Comparison of ENCODE assay signal across 9 mouse cellular contexts in the genomic region with DNA sequence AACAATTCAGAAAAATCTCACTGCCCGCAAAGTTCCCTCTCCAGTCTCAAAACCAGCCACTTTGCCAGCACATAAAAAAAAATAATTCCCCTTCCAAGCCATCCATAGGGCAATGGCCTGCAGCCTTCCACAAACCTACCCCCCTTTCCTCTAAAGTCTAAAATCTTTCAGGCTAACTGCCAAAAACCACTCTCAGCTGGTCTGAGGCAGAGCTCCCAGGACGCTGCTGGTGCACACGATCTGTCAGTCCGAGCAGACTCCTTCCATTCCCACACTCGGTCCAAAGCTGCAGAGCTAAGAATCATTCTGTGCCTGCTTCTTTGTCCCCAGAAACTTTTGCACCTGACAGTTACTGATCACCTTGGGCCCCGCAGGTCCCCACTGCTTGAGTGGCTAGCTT. TPM values are rescaled to one million over a fixed set of nuclear protein-coding genes. Genes with fewer than 3 reads are reported as not detected.
DNase-seq lines count a peak whose midpoint lies in the region; ATAC-seq and TF ChIP-seq lines count a peak whose summit lies in the region.
"Had no signal": no experiment of that assay in that cellular context is flagged by ENCODE, and none has a peak within 500 bp of the region (broad histone marks: within the 10 kb centered on the region; RNA-seq: fewer than 3 reads in every experiment).

No protein-coding gene starts in this region.

- H3K4me1 ChIP-seq in MEL (ENCODE audit: control insufficient read depth in 1 of 2, insufficient read depth in 2 of 2, low read length in 2 of 2): peaks cover 3 to 4% of the 10 kb centered on the region in 2 experiments; a peak in 1 of 4 replicates
- H3K4me1 ChIP-seq in heart, embryonic 15.5 days (replicated peaks): peaks cover 13% of the 10 kb centered on the region
- H3K4me1 ChIP-seq: liver, embryonic 15.5 days had no signal

- no peak overlapping the region for H3K9ac ChIP-seq in MEL (ENCODE audit: control insufficient read depth, low read depth, low read length, poor library complexity, severe bottlenecking)
- no peak overlapping the region for H3K9ac ChIP-seq in heart, embryonic 15.5 days
- H3K9ac ChIP-seq: liver, embryonic 15.5 days had no signal

- TF ChIP-seq POLR2A in MEL (IDR thresholded peaks at IDR 0.05; ENCODE audit: control insufficient read depth in 1 of 2, insufficient read depth in 1 of 2, low read depth in 1 of 2, low read length in 2 of 2, poor library complexity in 1 of 2): no peak

- peaks cover 2 to 3% of the 10 kb centered on the region in 2 experiments; a peak in 2 of 4 replicates for H3K27me3 ChIP-seq in MEL (ENCODE audit: control insufficient read depth in 1 of 2, insufficient read depth in 2 of 2, low read length in 2 of 2)
- H3K27me3 ChIP-seq in heart, embryonic 15.5 days: no peaks in the 10 kb centered on the region

- intact Hi-C loops in gastrocnemius, adult 2 months (cut with DNase I): no loop called here

- WGBS in heart, embryonic 15.5 days: 24% methylated on average over 6 of the region's 6 CpGs

- peak overlapping the region; percentile 61 for H3K27ac ChIP-seq in gastrocnemius, adult 2 months
- H3K27ac ChIP-seq in MEL (ENCODE audit: control insufficient read depth, low read depth, low read length): no peak overlapping the region
- H3K27ac ChIP-seq in heart, embryonic 15.5 days: peak overlapping the region; percentile 59
- H3K27ac ChIP-seq: liver, embryonic 15.5 days had no signal

- no peak for TF ChIP-seq EP300 in MEL (IDR thresholded peaks at IDR 0.05; ENCODE audit: low read depth in 1 of 2, low read length in 2 of 2)

- H3K79me2 ChIP-seq in MEL (ENCODE audit: control insufficient read depth, insufficient read depth, low read length, poor library complexity): no peaks in the 10 kb centered on the region

- ATAC-seq in heart, embryonic 15.5 days (replicated peaks; ENCODE audit: insufficient number of reproducible peaks, insufficient read depth, low FRiP score, low read depth): 0 out of 2 replicates have a peak, but pooled peaks have one; percentile 53

- H3K4me3 ChIP-seq in gastrocnemius, adult 2 months: no peak overlapping the region
- H3K4me3 ChIP-seq in MEL (ENCODE audit: control insufficient read depth in 1 of 2, insufficient read depth in 1 of 2, low read depth in 2 of 2, low read length in 2 of 2): no peak overlapping the region
- H3K4me3 ChIP-seq in heart, embryonic 15.5 days: no peak overlapping the region
- H3K4me3 ChIP-seq: liver, embryonic 15.5 days had no signal

- DNase-seq in gastrocnemius, adult 2 months: no peak
- no peak for DNase-seq in gastrocnemius, postnatal 4 days (ENCODE audit: low spot score in 2 of 2)
- no peak for DNase-seq in MEL (ENCODE audit: low read depth, low spot score)
- peak; percentile 66 to 79 for DNase-seq in kidney, postnatal 36 days
- DNase-seq in yolk sac, embryonic 10.5 days (ENCODE audit: low spot score): no peak
- no peak for DNase-seq in ovary, adult 18-20 months (ENCODE audit: low spot score)
- no peak for DNase-seq in layer of hippocampus, postnatal 25 days (ENCODE audit: extremely low spot score in 1 of 2, low spot score in 1 of 2)

- no peaks in the 10 kb centered on the region; a peak in 1 of 4 replicates for H3K36me3 ChIP-seq in MEL (ENCODE audit: control insufficient read depth in 1 of 2, insufficient read depth in 2 of 2, low read length in 2 of 2)
- H3K36me3 ChIP-seq in heart, embryonic 15.5 days: no peaks in the 10 kb centered on the region; the same call in 1 of the 2 replicates
- H3K36me3 ChIP-seq: liver, embryonic 15.5 days had no signal

- no peaks in the 10 kb centered on the region for H3K9me3 ChIP-seq in MEL (replicated peaks; ENCODE audit: insufficient read depth, low read length)
- no peaks in the 10 kb centered on the region for H3K9me3 ChIP-seq in heart, embryonic 15.5 days (replicated peaks)
- H3K9me3 ChIP-seq: liver, embryonic 15.5 days had no signal

- TF ChIP-seq CTCF in gastrocnemius, adult 2 months (IDR thresholded peaks at IDR 0.05): no peak
- TF ChIP-seq CTCF in MEL (IDR thresholded peaks at IDR 0.05 in 2 of 3, conservative IDR thresholded peaks at IDR 0.05 in 1 of 3; ENCODE audit: control insufficient read depth in 1 of 3, insufficient read depth in 1 of 3, low read depth in 2 of 3, low read length in 3 of 3, poor library complexity in 1 of 3, severe bottlenecking in 1 of 3): no peak

- H3K4me2 ChIP-seq in heart, embryonic 15.5 days: peak overlapping the region; percentile 32
- H3K4me2 ChIP-seq: liver, embryonic 15.5 days had no signal

- TF ChIP-seq RAD21 in MEL (IDR thresholded peaks at IDR 0.05; ENCODE audit: low read depth, low read length): no peak

TF ChIP-seq in MEL, 35 proteins besides CTCF, POLR2A, EP300 and RAD21:
- TF ChIP-seq GATA1 (IDR thresholded peaks at IDR 0.05; ENCODE audit: low read depth, low read length) (peak; percentile 56; the same call in 1 of the 2 replicates), ELF1 (IDR thresholded peaks at IDR 0.05; ENCODE audit: low read depth, low read length) (no peak)

RNA-seq across cellular contexts. Expression of a gene that starts 22.1 kb away (rescaled TPM):
- 10 to 100 TPM; 11.6 to 12.6 TPM for total RNA-seq in gastrocnemius, adult 2 months (2021)
- total RNA-seq in gastrocnemius, postnatal 4 days (2021): 10 to 100 TPM; 20.4 to 23.9 TPM
- total RNA-seq in MEL (2012; rRNA removed): 15.4 and 21.5 TPM in 2 replicates
- 10 to 100 TPM in 1 of 2 experiments, not detected in 1; 20.4 TPM for polyA plus RNA-seq in MEL (2012; ENCODE audit: insufficient read depth in 1 of 2, insufficient read length in 2 of 2, low read depth in 1 of 2, low replicate concordance in 2 of 2, missing spikeins in 1 of 2)
- 15.8 and 20.1 TPM in 2 replicates for polyA plus RNA-seq in heart, embryonic 15.5 days (2015; fragmentation: Nextera tagmentation; extraction: Ambion mirVana)
- 10 to 100 TPM; 26.9 to 29.0 TPM for total RNA-seq in layer of hippocampus, postnatal 25 days (2021)

RNA-seq across cellular contexts. Expression of a gene that starts 25.8 kb away (rescaled TPM):
- 10 to 100 TPM; 12.9 to 13.1 TPM for total RNA-seq in gastrocnemius, adult 2 months (2021)
- 10 to 100 TPM; 15.2 TPM for total RNA-seq in gastrocnemius, postnatal 4 days (2021)
- 0.46 and 0.59 TPM in 2 replicates for total RNA-seq in MEL (2012; rRNA removed)
- 1 to 10 TPM in 1 of 2 experiments, not detected in 1; 2.5 TPM for polyA plus RNA-seq in MEL (2012; ENCODE audit: insufficient read depth in 1 of 2, insufficient read length in 2 of 2, low read depth in 1 of 2, low replicate concordance in 2 of 2, missing spikeins in 1 of 2)
- polyA plus RNA-seq in heart, embryonic 15.5 days (2015; fragmentation: Nextera tagmentation; extraction: Ambion mirVana): 4.3 and 5.1 TPM in 2 replicates
- 100 to 1,000 TPM in 1 of 2 experiments, 10 to 100 TPM in 1; 95.7 to 110 TPM for total RNA-seq in layer of hippocampus, postnatal 25 days (2021)

RNA-seq across cellular contexts. Expression of a gene that starts 41.2 kb away (rescaled TPM):
- 10 to 100 TPM; 61.3 to 72.4 TPM for total RNA-seq in gastrocnemius, adult 2 months (2021)
- 10 to 100 TPM; 69.7 to 83.6 TPM for total RNA-seq in gastrocnemius, postnatal 4 days (2021)
- total RNA-seq in MEL (2012; rRNA removed): 100 and 107 TPM in 2 replicates
- polyA plus RNA-seq in MEL (2012; ENCODE audit: insufficient read depth in 1 of 2, insufficient read length in 2 of 2, low read depth in 1 of 2, low replicate concordance in 2 of 2, missing spikeins in 1 of 2): 100 to 1,000 TPM; 233 to 341 TPM
- polyA plus RNA-seq in heart, embryonic 15.5 days (2015; fragmentation: Nextera tagmentation; extraction: Ambion mirVana): 201 and 225 TPM in 2 replicates
- total RNA-seq in layer of hippocampus, postnatal 25 days (2021): 100 to 1,000 TPM; 116 to 120 TPM

Comparison
In these comparisons a context has a peak if more than half of its experiments do, and no peak if none do; other contexts are left out.
1. DNase-seq: peak in kidney, postnatal 36 days (2 of 2); none in gastrocnemius, adult 2 months (single experiment), gastrocnemius, postnatal 4 days (0 of 2), MEL (single experiment), yolk sac, embryonic 10.5 days (single experiment), ovary, adult 18-20 months (single experiment) and layer of hippocampus, postnatal 25 days (0 of 2).
2. RNA of a gene that starts 25.8 kb away (total RNA-seq): 95.7 to 110 TPM in layer of hippocampus, postnatal 25 days; 15.2 TPM in gastrocnemius, postnatal 4 days, 12.9 to 13.1 TPM in gastrocnemius, adult 2 months and 0.46 to 0.59 TPM in MEL; every median in the first group is over 4 times any median in the second.